Mouse (Mus musculus) heart, postnatal 0 days (tissue): Measurements from ENCODE around the gene Mfng. TPM values are rescaled to one million over a fixed set of nuclear protein-coding genes. Genes with fewer than 3 reads are reported as not detected.

Experiments used
- ATAC-seq: fragments of 200-750 bp; cut with Nextera tagmentation; 2 replicates; pipeline ENCODE4 v1.8.0; 2017; ENCODE audit warnings: low read depth, moderate number of reproducible peaks, moderate library complexity; ENCODE audit not compliant: insufficient read depth
- DNase-seq: peaks from one replicate; pipeline ENCODE4 v3.0.0-alpha.2; 2016; ENCODE audit warnings: low spot score
- H3K27ac ChIP-seq: fragments of 300-500 bp; sonication (generic); 2 replicates; pipeline ENCODE4 v1.5.1; 2014; ENCODE audit warnings: low read depth, mild to moderate bottlenecking
- H3K27me3 ChIP-seq: fragments of 300-500 bp; sonication (generic); 2 replicates; pipeline ENCODE4 v1.6.1; 2014; ENCODE audit warnings: low read length, mixed read lengths; ENCODE audit not compliant: control insufficient read depth, insufficient read depth
- H3K36me3 ChIP-seq: fragments of 300-500 bp; sonication (generic); replicated peaks from 2 replicates; pipeline ENCODE4 v1.6.1; 2014; ENCODE audit warnings: low read length, mixed read lengths; ENCODE audit not compliant: control insufficient read depth, insufficient read depth
- H3K4me1 ChIP-seq: fragments of 300-500 bp; sonication (generic); 2 replicates; pipeline ENCODE4 v1.6.1; 2014; ENCODE audit warnings: antibody characterized with exemption; ENCODE audit not compliant: control insufficient read depth, insufficient read depth
- H3K4me2 ChIP-seq: fragments of 300-500 bp; sonication (generic); 2 replicates; pipeline ENCODE4 v1.6.1; 2014; ENCODE audit warnings: low read depth, mild to moderate bottlenecking, low read length, moderate library complexity
- H3K4me3 ChIP-seq: fragments of 300-500 bp; sonication (generic); 2 replicates; pipeline ENCODE4 v1.5.1; 2014; ENCODE audit warnings: low read depth, low read length
- H3K9ac ChIP-seq: fragments of 300-500 bp; sonication (generic); replicated peaks from 2 replicates; pipeline ENCODE4 v1.6.1; 2014; ENCODE audit warnings: low read depth, low read length, mixed read lengths
- H3K9me3 ChIP-seq: fragments of 300-500 bp; sonication (generic); replicated peaks from 2 replicates; pipeline ENCODE4 v1.6.1; 2016; ENCODE audit warnings: low read length; ENCODE audit not compliant: control insufficient read depth
- CTCF ChIP-seq: IDR thresholded peaks from 2 replicates; pipeline ENCODE4 v1.5.1; 2016; ENCODE audit warnings: antibody characterized with exemption, control low read depth, low read depth
- EP300 ChIP-seq: IDR thresholded peaks from 2 replicates; pipeline ENCODE4 v1.6.1; 2016; ENCODE audit warnings: antibody characterized with exemption, low read depth
- WGBS: fragments of 180-500 bp; shearing (Covaris S2); extraction: QIAGEN DNeasy Blood & Tissue Kit; methylation state at CpG from one replicate; pipeline ENCODE4 v1.1.7; 2014; 5-methylcytosine and 5-hydroxymethylcytosine counted together
- polyA plus RNA-seq: library from polyadenylated mRNA; unstranded; fragments of >200 nt; fragmentation: Nextera tagmentation; extraction: Ambion mirVana; gene quantifications from 2 replicates; pipeline ENCODE4 v1.2.1, GENCODE M21; 2015
- total RNA-seq: library from RNA; depleted of rRNA; stranded (reverse); fragments of >200 nt; gene quantifications from 2 replicates; pipeline ENCODE4 v1.2.3, GENCODE M21; 2014; ENCODE audit warnings: low replicate concordance

The Mfng gene
- total and polyA plus RNA-seq, 2 experiments from 2014 or later, result 12.9 to 13.4 TPM

- 0 out of 2 replicates have a peak, but pooled peaks cover 4% of the 10 kb centered on the region for H3K4me1 ChIP-seq
- no peaks in the 10 kb centered on the region for H3K27me3 ChIP-seq
- H3K4me2 ChIP-seq, result no peak overlapping the region
- ATAC-seq (peak; percentile 76), DNase-seq (peak; percentile 83)
- H3K36me3 ChIP-seq, result peaks cover 27% of the 10 kb centered on the region
- H3K9me3 ChIP-seq, result no peaks in the 10 kb centered on the region
- TF ChIP-seq CTCF (peak; percentile 87), EP300 (no peak)
- no peak overlapping the region for H3K4me3 ChIP-seq
- H3K9ac ChIP-seq, result no peak overlapping the region
- H3K27ac ChIP-seq, result peak overlapping the region; percentile 66
- WGBS, result 57% methylated on average over 14 of the region's 15 CpGs
Observed at GRCm38 (mm10) chr15:78778077-78778870, 5.0 kb upstream of the Mfng start.

GRCm38 (mm10) chr15:78772856-78773255, 419 bp downstream of the Mfng start:
- DNase-seq, result no peak
- ATAC-seq, result no peak
- Histone ChIP-seq H3K4me2 (peak overlapping the region; percentile 51), H3K4me3 (peak overlapping the region; percentile 34), H3K9ac (peak overlapping the region; percentile 12; the same call in 1 of the 2 replicates), H3K36me3 (peaks cover 19% of the 10 kb centered on the region), H3K27me3 (no peaks in the 10 kb centered on the region), H3K9me3 (no peaks in the 10 kb centered on the region), H3K4me1 (no peaks in the 10 kb centered on the region), H3K27ac (peak overlapping the region; percentile 82)
- WGBS, result 45% methylated on average over 14 of the region's 14 CpGs
- TF ChIP-seq CTCF (no peak), EP300 (no peak)

- no peaks in the 10 kb centered on the region for H3K27me3 ChIP-seq
- ATAC-seq (peak; percentile 53), DNase-seq (no peak)
Observed at GRCm38 (mm10) chr15:78772368-78772763, 909 bp downstream of the Mfng start.

DNA sequence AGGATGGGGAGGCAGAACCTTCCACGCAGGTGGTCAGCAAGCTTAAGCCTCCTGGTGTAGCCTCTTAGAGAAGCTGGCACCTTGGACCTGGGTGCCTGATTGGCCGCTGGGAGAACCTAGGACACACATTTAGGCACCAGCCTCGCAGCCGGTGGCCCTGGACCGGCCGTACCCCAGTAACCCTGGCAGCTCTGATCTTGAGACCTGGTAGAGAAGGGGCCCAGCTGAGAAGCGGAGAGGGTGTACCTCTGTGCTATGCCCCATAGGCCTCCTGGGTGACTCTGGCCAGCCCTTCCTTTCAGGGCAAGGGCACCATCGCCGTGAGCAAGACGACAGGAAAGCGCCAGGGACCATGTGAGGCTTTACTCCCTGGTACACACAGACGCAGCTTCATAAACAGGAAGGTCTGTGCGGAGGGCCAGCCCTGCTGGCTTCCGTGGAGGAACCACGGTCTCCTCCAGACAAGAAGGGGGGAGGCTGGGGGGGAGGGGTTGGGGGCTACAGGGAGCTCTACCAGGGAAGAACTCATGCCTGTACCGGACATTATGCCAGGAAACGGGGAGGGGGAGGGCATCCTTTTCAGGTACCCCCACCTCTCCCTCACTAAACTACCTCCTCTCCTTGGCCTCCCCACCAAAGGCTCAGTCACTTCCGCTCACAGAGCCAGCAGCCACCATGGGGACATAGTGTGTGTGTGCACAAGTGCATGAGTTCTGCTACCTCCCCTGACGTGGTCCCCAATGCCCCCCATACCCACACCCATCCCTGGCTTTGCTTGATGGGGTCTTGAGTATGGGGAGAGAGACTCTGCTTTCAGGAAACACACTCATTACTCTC, 1.5 kb downstream of the Mfng start:
- H3K9ac ChIP-seq, result 0 out of 2 replicates have a peak overlapping the region, but pooled peaks have one; percentile 16
- peak; percentile 34 for DNase-seq
- no peaks in the 10 kb centered on the region for H3K4me1 ChIP-seq
- peak; percentile 45 for ATAC-seq
- H3K9me3 ChIP-seq, result no peaks in the 10 kb centered on the region
- WGBS, result 49% methylated on average over 19 of the region's 19 CpGs
- peaks cover 18% of the 10 kb centered on the region for H3K36me3 ChIP-seq
- peak overlapping the region; percentile 82 for H3K27ac ChIP-seq
- no peaks in the 10 kb centered on the region for H3K27me3 ChIP-seq
- H3K4me2 ChIP-seq, result peak overlapping the region; percentile 51
- peak overlapping the region; percentile 34 for H3K4me3 ChIP-seq
- no peak for TF ChIP-seq CTCF
- peak; percentile 35; the same call in 1 of the 2 replicates for TF ChIP-seq EP300

More at GRCm38 (mm10) chr15:78772368-78772763, 909 bp downstream of the Mfng start:
- peaks cover 19% of the 10 kb centered on the region for H3K36me3 ChIP-seq
- H3K9ac ChIP-seq, result 0 out of 2 replicates have a peak overlapping the region, but pooled peaks have one; percentile 16
- peak overlapping the region; percentile 34 for H3K4me3 ChIP-seq
- no peaks in the 10 kb centered on the region for H3K4me1 ChIP-seq
- TF ChIP-seq EP300 (no peak), CTCF (no peak)
- peak overlapping the region; percentile 51 for H3K4me2 ChIP-seq
- 37% methylated on average over 4 of the region's 4 CpGs for WGBS
- no peaks in the 10 kb centered on the region for H3K9me3 ChIP-seq
- peak overlapping the region; percentile 82 for H3K27ac ChIP-seq

DNA sequence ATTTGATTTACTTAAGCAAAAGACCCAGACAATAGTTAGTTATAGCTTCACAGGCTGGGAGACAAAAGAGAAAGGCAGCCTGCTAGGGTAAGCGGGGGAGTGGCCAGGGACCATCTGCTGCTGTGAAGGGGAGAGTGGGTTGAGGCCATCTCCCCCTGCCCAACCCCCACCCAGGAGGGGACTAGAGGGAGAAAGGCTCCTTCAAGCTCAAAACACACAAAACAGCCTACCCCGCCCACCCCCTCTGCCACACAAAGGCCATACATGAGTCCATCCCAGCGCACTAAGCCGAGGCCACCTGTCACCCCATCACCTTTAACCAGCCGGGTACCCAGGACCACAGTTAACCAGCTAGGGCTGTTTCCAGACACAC, 2.3 kb downstream of the Mfng start:
- peak overlapping the region; percentile 82 for H3K27ac ChIP-seq
- WGBS, result 73% methylated on average over 5 of the region's 5 CpGs
- H3K9ac ChIP-seq, result no peak overlapping the region
- H3K4me2 ChIP-seq, result peak overlapping the region; percentile 51
- no peaks in the 10 kb centered on the region for H3K27me3 ChIP-seq
- TF ChIP-seq EP300, result no peak
- no peak for TF ChIP-seq CTCF
- H3K9me3 ChIP-seq, result no peaks in the 10 kb centered on the region
- H3K36me3 ChIP-seq, result peaks cover 12% of the 10 kb centered on the region; the same call in 1 of the 2 replicates
- no peaks in the 10 kb centered on the region for H3K4me1 ChIP-seq
- DNase-seq (no peak), ATAC-seq (no peak)
- H3K4me3 ChIP-seq, result peak overlapping the region; percentile 34; the same call in 1 of the 2 replicates
